Comparison of ENCODE assay signal across 19 mouse cellular contexts in genomic region chr7:124914479-124914878, GRCm38 (mm10).
"Had no signal": no experiment of that assay in that cellular context is flagged by ENCODE, and none has a peak within 500 bp of the region (broad histone marks: within the 10 kb centered on the region; RNA-seq: fewer than 3 reads in every experiment).

No protein-coding gene starts in this region.

- H3K36me3 ChIP-seq: heart, embryonic 10.5 days; heart, embryonic 13.5 days; heart, embryonic 15.5 days; hindbrain, embryonic 13.5 days; hindbrain, embryonic 15.5 days; kidney, embryonic 15.5 days; limb, embryonic 13.5 days; limb, embryonic 15.5 days had no signal

- H3K27me3 ChIP-seq: heart, embryonic 13.5 days; heart, embryonic 15.5 days; hindbrain, embryonic 13.5 days; hindbrain, embryonic 15.5 days; limb, embryonic 13.5 days; limb, embryonic 15.5 days had no signal

- H3K4me2 ChIP-seq: heart, embryonic 13.5 days; heart, embryonic 15.5 days; hindbrain, embryonic 13.5 days; hindbrain, embryonic 15.5 days; kidney, embryonic 15.5 days; limb, embryonic 13.5 days; limb, embryonic 15.5 days had no signal

- H3K4me3 ChIP-seq: heart, embryonic 10.5 days; heart, embryonic 13.5 days; heart, embryonic 15.5 days; hindbrain, embryonic 13.5 days; hindbrain, embryonic 15.5 days; kidney, embryonic 15.5 days; limb, embryonic 13.5 days; limb, embryonic 15.5 days had no signal

- H3K4me1 ChIP-seq: heart, embryonic 10.5 days; heart, embryonic 13.5 days; hindbrain, embryonic 15.5 days; limb, embryonic 15.5 days had no signal

- H3K9me3 ChIP-seq: heart, embryonic 10.5 days; heart, embryonic 15.5 days; hindbrain, embryonic 13.5 days; hindbrain, embryonic 15.5 days; kidney, embryonic 15.5 days; limb, embryonic 13.5 days; limb, embryonic 15.5 days had no signal

- ATAC-seq: hindbrain, postnatal 0 days; intestine, embryonic 16.5 days had no signal

- DNase-seq: gastrocnemius, postnatal 14 days; gastrocnemius, postnatal 36 days; heart, adult 18-20 months; heart, postnatal 14 days; heart, postnatal 36 days; layer of hippocampus, adult 9-11 months; layer of hippocampus, postnatal 36 days; left cerebral cortex, postnatal 4 days had no signal

- H3K27ac ChIP-seq: heart, embryonic 10.5 days; heart, embryonic 13.5 days; heart, embryonic 15.5 days; hindbrain, embryonic 13.5 days; hindbrain, embryonic 15.5 days; hindbrain, postnatal 0 days; kidney, embryonic 15.5 days; kidney, postnatal 0 days; limb, embryonic 13.5 days; limb, embryonic 15.5 days had no signal

- H3K9ac ChIP-seq: heart, embryonic 13.5 days; heart, embryonic 15.5 days; hindbrain, embryonic 13.5 days; hindbrain, embryonic 15.5 days; kidney, embryonic 15.5 days; limb, embryonic 13.5 days; limb, embryonic 15.5 days had no signal
